Mouse (Mus musculus) macrophage (primary cell): Measurements from ENCODE around the gene Ankrd35. TPM values are rescaled to one million over a fixed set of nuclear protein-coding genes. Genes with fewer than 3 reads are reported as not detected.
"Not testable (repeated sequence)": the region's sequence is repeated elsewhere in the genome, so short reads cannot be mapped to it uniquely, and the experiment has no call there.

Source experiments
- H3K27ac ChIP-seq: fragments of 350-480 bp; formaldehyde crosslinking; 2 replicates; pipeline ENCODE4 v1.9.0; 2021
- H3K36me3 ChIP-seq: fragments of 350-480 bp; formaldehyde crosslinking; 2 replicates; pipeline ENCODE4 v1.9.0; 2021; ENCODE audit errors: inconsistent target
- H3K4me3 ChIP-seq: fragments of 350-480 bp; formaldehyde crosslinking; 2 replicates; pipeline ENCODE4 v1.9.0; 2021; ENCODE audit errors: inconsistent target
- H3K79me2 ChIP-seq: fragments of 350-480 bp; formaldehyde crosslinking; 2 replicates; pipeline ENCODE4 v1.9.0; 2021; ENCODE audit errors: inconsistent target
- WGBS: methylation state at CpG from one replicate; pipeline ENCODE4 v1.1.7; 2026; ENCODE audit warnings: inconsistent platforms; ENCODE audit not compliant: missing documents; 5-methylcytosine and 5-hydroxymethylcytosine counted together
- polyA plus RNA-seq: library from polyadenylated mRNA; stranded (reverse); fragments of 250-400 nt; gene quantifications from 3 replicates; pipeline ENCODE4 v1.2.4, GENCODE M21; 2018; ENCODE audit warnings: inconsistent platforms

Gene Ankrd35
- polyA plus RNA-seq, 1 experiment from 2014 or later = 0.03 TPM

- 96% methylated on average over 2 of the region's 3 CpGs for WGBS
- Histone ChIP-seq H3K4me3 (no peak overlapping the region), H3K27ac (no peak overlapping the region), H3K36me3 (no peaks in the 10 kb centered on the region), H3K79me2 (no peaks in the 10 kb centered on the region)
Observed at GRCm38 (mm10) chr3:96683496-96683895, 13.6 kb downstream of the Ankrd35 start.

DNA sequence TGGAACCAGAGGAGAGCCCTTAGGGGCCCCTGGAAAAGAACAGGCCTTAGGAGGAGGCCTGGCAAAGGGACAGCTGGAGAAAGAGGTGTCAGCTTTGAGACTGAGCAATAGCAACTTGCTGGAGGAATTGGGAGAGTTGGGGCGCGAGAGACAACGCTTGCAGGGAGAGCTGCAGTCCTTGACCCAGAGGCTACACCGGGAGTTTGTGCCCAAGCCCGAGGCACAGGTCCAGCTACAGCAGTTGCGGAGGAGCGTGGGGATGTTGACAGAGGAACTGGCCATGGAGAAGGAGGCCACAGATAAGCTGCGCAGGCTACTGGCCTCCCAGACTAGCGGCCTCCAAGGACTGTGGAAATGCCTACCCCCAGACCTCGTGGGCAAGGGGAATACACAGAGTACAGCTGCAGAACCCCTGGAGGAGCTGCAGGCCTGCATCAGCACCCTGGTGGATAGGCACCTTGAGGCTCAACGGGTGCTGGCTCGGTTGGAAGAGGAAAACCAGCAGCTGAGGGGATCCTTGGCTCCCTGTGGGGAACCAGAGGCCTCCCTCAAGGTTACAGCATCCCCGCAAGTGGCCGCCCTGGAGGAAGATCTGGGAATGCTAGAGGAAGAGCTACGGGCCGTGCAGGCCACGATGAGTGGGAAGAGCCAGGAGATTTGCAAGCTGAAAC, 14.4 kb downstream of the Ankrd35 start:
- 65% methylated on average over 17 of the region's 17 CpGs for whole genome bisulfite sequencing

GRCm38 (mm10) chr3:96684822-96685156, 14.9 kb downstream of the Ankrd35 start:
- Histone ChIP-seq H3K4me3 (no peak overlapping the region), H3K36me3 (no peaks in the 10 kb centered on the region)
- 23% methylated on average over 28 of the region's 28 CpGs for WGBS

More for the DNA sequence above, 14.4 kb downstream of the Ankrd35 start:
- H3K27ac ChIP-seq = no peak overlapping the region
- H3K4me3 ChIP-seq = no peak overlapping the region
- no peaks in the 10 kb centered on the region for H3K36me3 ChIP-seq
- no peaks in the 10 kb centered on the region for H3K79me2 ChIP-seq

GRCm38 (mm10) chr3:96686057-96686456, 16.1 kb downstream of the Ankrd35 start:
- 94% methylated on average over 4 of the region's 5 CpGs for WGBS
- H3K4me3 ChIP-seq, H3K27ac ChIP-seq, H3K79me2 ChIP-seq, H3K36me3 ChIP-seq: not testable (repeated sequence)

More at GRCm38 (mm10) chr3:96684822-96685156, 14.9 kb downstream of the Ankrd35 start:
- Histone ChIP-seq H3K79me2 (no peaks in the 10 kb centered on the region), H3K27ac (no peak overlapping the region)

DNA sequence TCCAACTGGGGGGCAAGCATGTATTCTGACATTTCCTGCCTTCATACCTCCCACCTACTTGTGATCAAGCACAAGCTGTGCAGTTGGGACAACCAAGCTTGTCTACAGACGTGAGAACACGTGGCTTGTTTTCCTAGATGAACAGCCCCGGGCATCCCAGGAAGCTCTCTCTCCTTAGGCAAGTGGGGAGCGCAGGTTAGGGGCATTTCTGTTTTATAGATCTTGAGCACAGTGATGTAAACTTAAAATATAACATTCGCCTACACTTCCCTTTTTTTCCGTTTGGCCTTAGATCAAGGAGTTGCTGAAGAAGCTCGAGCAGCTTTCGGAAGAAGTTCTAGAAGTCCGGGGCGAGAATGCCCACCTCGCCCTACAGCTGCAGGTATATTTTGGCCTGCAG, 18.9 kb downstream of the Ankrd35 start:
- WGBS = 23% methylated on average over 10 of the region's 11 CpGs
- Histone ChIP-seq H3K36me3 (no peaks in the 10 kb centered on the region), H3K4me3 (no peak overlapping the region)

DNA sequence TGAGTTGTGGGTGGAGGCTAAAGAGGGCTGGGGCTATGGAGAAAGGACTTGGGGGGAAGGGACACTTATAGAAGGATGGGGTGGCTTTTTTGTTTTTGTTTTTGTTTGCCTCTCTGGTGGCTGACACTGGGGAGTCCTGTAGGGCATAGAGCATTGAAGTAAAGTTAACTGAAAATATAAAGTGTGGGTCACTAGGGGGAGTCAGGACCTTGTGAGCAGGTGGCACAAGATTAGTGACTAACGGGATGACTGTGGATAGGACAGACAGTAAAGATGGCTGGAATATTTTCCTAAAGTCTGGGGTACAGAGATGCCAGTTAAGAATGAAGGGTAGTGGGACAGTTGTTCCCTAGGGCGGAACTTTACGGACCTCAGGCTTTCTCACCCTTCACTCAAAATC, 20.4 kb downstream of the Ankrd35 start:
- Histone ChIP-seq H3K79me2 (no peaks in the 10 kb centered on the region), H3K36me3 (no peaks in the 10 kb centered on the region), H3K27ac (no peak overlapping the region), H3K4me3 (no peak overlapping the region)
- WGBS = 58% methylated on average over 3 of the region's 3 CpGs

More for the DNA sequence above, 18.9 kb downstream of the Ankrd35 start:
- Histone ChIP-seq H3K79me2 (no peaks in the 10 kb centered on the region), H3K27ac (no peak overlapping the region)

- Histone ChIP-seq H3K36me3 (no peaks in the 10 kb centered on the region), H3K4me3 (no peak overlapping the region), H3K27ac (no peak overlapping the region), H3K79me2 (peaks cover 2% of the 10 kb centered on the region)
- 43% methylated on average over 3 of the region's 3 CpGs for WGBS
Observed at GRCm38 (mm10) chr3:96692506-96692905, 22.6 kb downstream of the Ankrd35 start.

GRCm38 (mm10) chr3:96693579-96693978, 23.6 kb downstream of the Ankrd35 start:
- H3K36me3 ChIP-seq = no peaks in the 10 kb centered on the region
- WGBS = 67% methylated on average over 1 of the region's 1 CpGs
- no peak overlapping the region for H3K27ac ChIP-seq
- peaks cover 13% of the 10 kb centered on the region for H3K79me2 ChIP-seq
- H3K4me3 ChIP-seq = no peak overlapping the region

DNA sequence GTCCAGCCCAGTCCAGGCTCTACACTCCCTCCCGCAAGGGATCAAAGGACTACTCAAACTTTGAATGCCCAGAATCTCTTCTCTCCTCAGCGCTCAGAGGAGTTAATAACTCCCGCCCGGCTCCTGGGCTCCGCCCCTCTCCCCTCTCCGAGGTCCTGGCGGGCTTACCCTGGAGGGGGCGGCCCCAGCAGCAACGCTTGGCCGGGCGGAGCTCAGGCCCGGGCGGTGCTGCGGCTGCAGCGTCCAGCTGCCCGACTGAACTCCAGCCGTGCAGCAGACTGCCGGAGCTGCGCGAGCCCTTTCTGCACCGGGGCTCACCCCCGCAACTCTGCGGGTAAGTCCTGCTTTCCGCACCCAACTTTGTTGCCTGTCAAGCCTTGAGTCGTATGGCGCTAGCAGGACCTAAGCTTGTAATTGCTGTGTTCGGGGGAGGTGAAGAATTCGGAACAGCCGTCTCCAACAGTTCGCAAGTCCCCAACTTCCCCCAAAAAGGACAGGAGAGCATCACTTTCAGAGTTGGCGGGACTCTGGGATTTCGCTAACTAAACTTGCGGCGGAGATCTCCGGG, 26.4 kb downstream of the Ankrd35 start, which contains the start of gene Pias3:
Pias3 (plus strand) TSS at position 187 of the 568 bp plus-strand sequence.
- peaks cover 16% of the 10 kb centered on the region; the same call in 1 of the 2 replicates for H3K36me3 ChIP-seq
- WGBS = 0% methylated on average over 31 of the region's 35 CpGs
- H3K27ac ChIP-seq = peak within 1 kb of the TSS; percentile 78
- H3K79me2 ChIP-seq = peaks cover 20% of the 10 kb centered on the region
- peak within 1 kb of the TSS; percentile 98 for H3K4me3 ChIP-seq

GRCm38 (mm10) chr3:96696766-96697732, 27.1 kb downstream of the Ankrd35 start:
- Histone ChIP-seq H3K79me2 (peaks cover 20% of the 10 kb centered on the region), H3K27ac (peak overlapping the region; percentile 78), H3K36me3 (peaks cover 23% of the 10 kb centered on the region), H3K4me3 (peak overlapping the region; percentile 98)
- WGBS = under 1% methylated on average over 71 of the region's 85 CpGs

GRCm38 (mm10) chr3:96698993-96699690, 29.2 kb downstream of the Ankrd35 start:
- Histone ChIP-seq H3K27ac (no peak overlapping the region), H3K4me3 (no peak overlapping the region), H3K36me3 (peaks cover 41% of the 10 kb centered on the region), H3K79me2 (peaks cover 20% of the 10 kb centered on the region)
- WGBS = 95% methylated on average over 19 of the region's 19 CpGs

- H3K36me3 ChIP-seq = peaks cover 51% of the 10 kb centered on the region
- H3K27ac ChIP-seq = no peak overlapping the region
- WGBS = 79% methylated on average over 7 of the region's 7 CpGs
- H3K4me3 ChIP-seq = no peak overlapping the region
- H3K79me2 ChIP-seq = peaks cover 20% of the 10 kb centered on the region
Observed at GRCm38 (mm10) chr3:96700376-96700775, 30.4 kb downstream of the Ankrd35 start.

- 93% methylated on average over 4 of the region's 4 CpGs for WGBS
- no peak overlapping the region for H3K27ac ChIP-seq
- H3K36me3 ChIP-seq = peaks cover 51% of the 10 kb centered on the region
Observed at GRCm38 (mm10) chr3:96701003-96701402, 31.1 kb downstream of the Ankrd35 start.

GRCm38 (mm10) chr3:96704778-96705177, 34.8 kb downstream of the Ankrd35 start:
- WGBS = 76% methylated on average over 11 of the region's 11 CpGs
- H3K27ac ChIP-seq = no peak overlapping the region
- H3K36me3 ChIP-seq = peaks cover 51% of the 10 kb centered on the region
- H3K79me2 ChIP-seq = no peaks in the 10 kb centered on the region
- no peak overlapping the region for H3K4me3 ChIP-seq

More at GRCm38 (mm10) chr3:96701003-96701402, 31.1 kb downstream of the Ankrd35 start:
- peaks cover 20% of the 10 kb centered on the region for H3K79me2 ChIP-seq
- no peak overlapping the region for H3K4me3 ChIP-seq
